Mouse (Mus musculus): ENCODE measurements around the gene Esrrg. TPM values are rescaled to one million over a fixed set of nuclear protein-coding genes. Genes with fewer than 3 reads are reported as not detected.
A peak's percentile ranks its signal among the peaks of the same experiment; 100 is the strongest.

Esrrg gene
- total and polyA plus RNA-seq, 3 experiments: 14.0 to 48.5 (median 45.2) TPM

DNA sequence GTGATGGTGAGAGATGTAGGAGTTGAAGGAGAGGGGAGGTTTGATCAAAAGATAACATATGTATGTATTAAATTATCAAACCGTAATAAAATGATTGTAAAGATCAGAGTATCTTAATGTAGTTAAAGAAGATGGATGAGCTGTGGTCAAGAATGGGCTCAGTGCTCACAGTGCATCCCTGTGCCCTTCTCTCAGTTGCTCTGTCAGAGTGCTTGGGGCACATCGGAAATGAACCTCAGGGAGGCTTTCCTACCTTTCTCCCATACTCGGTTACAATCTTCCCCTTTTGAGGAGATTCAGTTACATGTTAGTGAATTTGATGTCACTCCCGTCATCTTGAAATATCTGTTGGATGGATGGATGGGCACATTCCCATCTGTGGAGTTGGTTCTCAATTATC lies 359.8 kb downstream of the Esrrg start:
- H3K27me3 ChIP-seq (ENCODE audit: control insufficient read depth, insufficient read depth, low read length): no peaks in the 10 kb centered on the region
- no peak overlapping the region for H3K27ac ChIP-seq
- TF ChIP-seq POLR2A (IDR thresholded peaks at IDR 0.05; ENCODE audit: insufficient read depth, low read depth, low read length) (no peak), CTCF (IDR thresholded peaks at IDR 0.05) (no peak), EP300 (IDR thresholded peaks at IDR 0.05; ENCODE audit: insufficient read depth, low read depth, low read length) (no peak)
- H3K79me2 ChIP-seq (replicated peaks; ENCODE audit: control insufficient read depth, insufficient read depth, low read length): no peaks in the 10 kb centered on the region
- no peak for DNase-seq
- H3K4me1 ChIP-seq (ENCODE audit: control insufficient read depth, insufficient read depth, low read length): no peaks in the 10 kb centered on the region; the same call in 1 of the 2 replicates
- H3K4me3 ChIP-seq: no peak overlapping the region
- intact Hi-C loops (cut with DNase I): no loop called here
- 83% methylated on average over 4 of the region's 4 CpGs for WGBS
- H3K9ac ChIP-seq (ENCODE audit: low read depth, low read length): no peak overlapping the region
- no peaks in the 10 kb centered on the region; the same call in 1 of the 2 replicates for H3K36me3 ChIP-seq (ENCODE audit: control insufficient read depth, insufficient read depth, low read length)

DNA sequence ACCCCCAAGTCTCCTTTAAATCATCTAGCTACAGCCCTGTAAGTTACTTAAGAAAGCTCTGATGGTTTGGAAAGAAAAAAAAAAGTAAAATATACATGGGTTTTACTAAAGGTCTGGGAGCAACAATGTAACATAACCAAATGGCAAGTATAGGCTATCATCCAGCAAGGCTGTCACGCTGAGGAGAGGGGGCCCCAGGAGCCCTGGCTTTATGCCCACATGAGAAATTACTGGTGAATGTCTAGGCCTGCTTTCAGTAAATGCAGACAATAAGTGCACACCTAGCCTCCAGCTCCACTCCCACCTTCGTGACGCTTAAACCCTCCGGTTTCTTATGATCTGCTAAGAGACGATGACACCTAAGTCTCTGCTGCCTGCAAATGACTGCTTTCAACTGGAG lies 360.9 kb downstream of the Esrrg start:
- intact Hi-C loops (cut with DNase I): no loop called here
- Histone ChIP-seq H3K4me1 (ENCODE audit: control insufficient read depth, insufficient read depth, low read length) (no peaks in the 10 kb centered on the region; the same call in 1 of the 2 replicates), H3K4me3 (no peak overlapping the region), H3K36me3 (ENCODE audit: control insufficient read depth, insufficient read depth, low read length) (no peaks in the 10 kb centered on the region; the same call in 1 of the 2 replicates), H3K27ac (no peak overlapping the region), H3K27me3 (ENCODE audit: control insufficient read depth, insufficient read depth, low read length) (no peaks in the 10 kb centered on the region), H3K9ac (ENCODE audit: low read depth, low read length) (no peak overlapping the region), H3K79me2 (replicated peaks; ENCODE audit: control insufficient read depth, insufficient read depth, low read length) (no peaks in the 10 kb centered on the region)
- 86% methylated on average over 5 of the region's 5 CpGs for WGBS
- TF ChIP-seq CTCF (IDR thresholded peaks at IDR 0.05) (no peak), POLR2A (IDR thresholded peaks at IDR 0.05; ENCODE audit: insufficient read depth, low read depth, low read length) (no peak), EP300 (IDR thresholded peaks at IDR 0.05; ENCODE audit: insufficient read depth, low read depth, low read length) (no peak)
- no peak for DNase-seq

DNA sequence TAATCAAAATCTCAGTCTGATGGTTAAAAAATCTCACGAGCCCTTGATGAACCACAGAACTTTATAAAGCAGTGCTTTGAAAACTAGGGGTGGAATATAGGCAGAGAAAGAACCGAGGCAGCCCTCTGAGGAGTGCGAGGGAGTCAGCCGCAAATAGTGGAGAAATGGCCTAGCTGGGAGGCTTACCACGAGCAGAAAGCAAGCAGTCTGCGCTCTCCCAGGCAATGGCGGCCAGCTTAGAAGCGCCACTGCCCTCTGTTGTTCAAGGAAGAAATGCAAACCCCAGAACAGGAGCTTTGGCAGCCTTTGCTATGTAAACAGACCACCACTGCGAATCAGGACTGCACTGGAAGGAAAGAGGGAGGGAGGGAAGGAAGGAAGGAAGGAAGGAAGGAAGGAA lies 365.8 kb downstream of the Esrrg start:
- TF ChIP-seq POLR2A (IDR thresholded peaks at IDR 0.05; ENCODE audit: insufficient read depth, low read depth, low read length) (no peak), CTCF (IDR thresholded peaks at IDR 0.05) (peak; percentile 66)
- DNase-seq: peak in 1 of 2 experiments; percentile 14
- WGBS: 26% methylated on average over 9 of the region's 9 CpGs
- no peak overlapping the region for H3K9ac ChIP-seq (ENCODE audit: low read depth, low read length)
- no peaks in the 10 kb centered on the region for H3K79me2 ChIP-seq (replicated peaks; ENCODE audit: control insufficient read depth, insufficient read depth, low read length)
- no peak overlapping the region for H3K27ac ChIP-seq
- no peak overlapping the region for H3K4me3 ChIP-seq
- H3K4me1 ChIP-seq (ENCODE audit: control insufficient read depth, insufficient read depth, low read length): no peaks in the 10 kb centered on the region
- 0 out of 2 replicates have a peak, but pooled peaks cover 1% of the 10 kb centered on the region for H3K27me3 ChIP-seq (ENCODE audit: control insufficient read depth, insufficient read depth, low read length)
- intact Hi-C loops (cut with DNase I): loop anchor here (2.0 kb wide), 1 partner anchor 522 kb away; no protein-coding TSS in a partner anchor
- H3K36me3 ChIP-seq (ENCODE audit: control insufficient read depth, insufficient read depth, low read length): no peaks in the 10 kb centered on the region

DNA sequence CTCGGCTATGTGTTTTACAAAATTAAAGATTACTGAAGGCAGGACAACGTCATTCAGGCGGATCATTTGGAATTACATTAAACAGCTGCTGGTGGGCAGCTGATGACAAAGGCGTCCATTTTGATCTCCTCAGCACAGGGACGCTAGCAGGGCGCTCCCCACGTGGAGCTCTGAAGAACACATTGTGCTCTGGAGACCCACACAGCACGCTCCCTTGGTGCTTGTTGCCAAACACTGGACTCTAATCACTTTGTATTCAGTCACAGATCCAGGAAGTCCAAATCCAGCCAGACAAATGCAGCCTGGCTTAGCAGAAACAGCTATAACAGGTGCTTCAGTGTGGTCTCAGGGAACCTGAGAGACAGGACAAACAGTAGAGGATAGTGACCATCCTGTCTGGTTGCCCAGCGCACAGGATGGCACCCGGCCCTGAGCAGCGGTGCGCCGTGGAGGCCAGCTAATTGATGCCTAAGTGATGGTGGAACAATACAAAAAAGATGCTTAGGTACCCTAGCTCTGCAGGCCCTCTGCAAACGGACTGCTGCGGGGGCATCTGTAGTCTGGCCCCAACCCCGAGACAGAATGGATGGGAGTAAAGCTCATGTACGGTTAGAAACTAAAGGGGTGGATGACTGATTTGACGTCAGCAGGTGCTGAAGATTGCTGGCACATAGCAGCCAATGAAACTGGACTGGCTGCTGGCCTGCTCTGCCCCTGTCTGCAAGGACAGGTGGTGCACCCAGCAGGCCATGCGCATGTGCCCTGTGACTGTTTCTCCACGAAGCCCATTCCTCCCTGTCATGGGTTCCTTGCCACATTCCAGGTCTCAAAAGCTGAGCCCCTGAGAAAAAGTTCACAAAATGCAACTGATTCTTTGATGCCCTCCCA lies 367.1 kb downstream of the Esrrg start:
- no peak for DNase-seq
- Histone ChIP-seq H3K27ac (no peak overlapping the region), H3K36me3 (ENCODE audit: control insufficient read depth, insufficient read depth, low read length) (no peaks in the 10 kb centered on the region), H3K79me2 (replicated peaks; ENCODE audit: control insufficient read depth, insufficient read depth, low read length) (no peaks in the 10 kb centered on the region), H3K27me3 (ENCODE audit: control insufficient read depth, insufficient read depth, low read length) (0 out of 2 replicates have a peak, but pooled peaks cover 1% of the 10 kb centered on the region), H3K4me1 (ENCODE audit: control insufficient read depth, insufficient read depth, low read length) (no peaks in the 10 kb centered on the region; the same call in 1 of the 2 replicates), H3K9ac (ENCODE audit: low read depth, low read length) (no peak overlapping the region), H3K4me3 (no peak overlapping the region)
- WGBS: 79% methylated on average over 20 of the region's 20 CpGs
- TF ChIP-seq POLR2A (IDR thresholded peaks at IDR 0.05; ENCODE audit: insufficient read depth, low read depth, low read length): no peak
- peak; percentile 9; the same call in 1 of the 2 replicates for TF ChIP-seq CTCF (IDR thresholded peaks at IDR 0.05)
- intact Hi-C loops (cut with DNase I): loop anchor here (2.0 kb wide), 1 partner anchor 523 kb away; no protein-coding TSS in a partner anchor

DNA sequence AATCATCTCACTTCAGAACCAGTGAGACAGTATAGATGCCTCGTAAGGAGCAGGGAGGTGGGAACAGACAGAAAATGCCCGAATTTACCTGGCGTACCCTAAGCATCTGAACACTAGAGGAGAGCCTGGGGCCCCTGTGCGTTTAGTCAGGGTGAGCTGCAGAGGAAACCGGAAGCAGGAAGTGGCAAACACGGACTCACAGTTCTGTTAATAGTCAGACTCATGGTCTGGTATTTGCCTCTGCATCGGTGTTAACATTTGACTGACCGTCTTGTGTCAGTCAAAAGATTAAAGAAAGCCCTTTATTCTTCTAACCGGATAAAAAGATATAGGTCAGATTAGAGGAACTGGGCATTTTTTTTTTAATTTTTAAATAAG lies 367.8 kb downstream of the Esrrg start:
- H3K36me3 ChIP-seq (ENCODE audit: control insufficient read depth, insufficient read depth, low read length): no peaks in the 10 kb centered on the region; the same call in 1 of the 2 replicates
- H3K4me3 ChIP-seq: no peak overlapping the region
- no peaks in the 10 kb centered on the region; the same call in 1 of the 2 replicates for H3K4me1 ChIP-seq (ENCODE audit: control insufficient read depth, insufficient read depth, low read length)
- intact Hi-C loops (cut with DNase I): no loop called here
- H3K9ac ChIP-seq (ENCODE audit: low read depth, low read length): no peak overlapping the region
- 0 out of 2 replicates have a peak, but pooled peaks cover 1% of the 10 kb centered on the region for H3K27me3 ChIP-seq (ENCODE audit: control insufficient read depth, insufficient read depth, low read length)
- TF ChIP-seq CTCF (IDR thresholded peaks at IDR 0.05): no peak
- WGBS: 60% methylated on average over 9 of the region's 9 CpGs
- no peaks in the 10 kb centered on the region for H3K79me2 ChIP-seq (replicated peaks; ENCODE audit: control insufficient read depth, insufficient read depth, low read length)
- no peak overlapping the region for H3K27ac ChIP-seq
- no peak for DNase-seq

DNA sequence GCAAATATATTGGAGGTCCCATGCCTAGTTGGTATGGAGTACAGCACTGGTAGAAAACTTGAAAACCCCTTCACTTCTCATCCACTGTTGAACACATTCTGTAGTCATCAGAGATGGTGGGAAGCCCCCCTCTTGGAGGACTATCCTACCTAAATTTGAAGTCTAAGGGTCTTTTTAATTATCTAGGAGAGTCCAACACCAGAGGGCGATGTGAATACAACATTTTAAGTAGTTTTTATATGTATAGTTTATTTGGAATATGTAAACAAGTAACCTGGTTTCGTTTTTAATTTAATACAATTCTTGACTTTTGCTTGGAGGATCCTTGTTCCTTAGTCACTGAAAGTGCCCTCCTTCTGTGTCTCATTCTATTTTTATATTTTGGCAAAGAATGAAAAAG lies 372.4 kb downstream of the Esrrg start:
- intact Hi-C loops (cut with DNase I): no loop called here
- Histone ChIP-seq H3K4me3 (no peak overlapping the region), H3K4me1 (ENCODE audit: control insufficient read depth, insufficient read depth, low read length) (no peaks in the 10 kb centered on the region; the same call in 1 of the 2 replicates), H3K27ac (no peak overlapping the region), H3K79me2 (replicated peaks; ENCODE audit: control insufficient read depth, insufficient read depth, low read length) (no peaks in the 10 kb centered on the region), H3K36me3 (ENCODE audit: control insufficient read depth, insufficient read depth, low read length) (no peaks in the 10 kb centered on the region; the same call in 1 of the 2 replicates), H3K9ac (ENCODE audit: low read depth, low read length) (no peak overlapping the region), H3K27me3 (ENCODE audit: control insufficient read depth, insufficient read depth, low read length) (0 out of 2 replicates have a peak, but pooled peaks cover 1% of the 10 kb centered on the region)
- TF ChIP-seq EP300 (IDR thresholded peaks at IDR 0.05; ENCODE audit: insufficient read depth, low read depth, low read length): no peak
- peak; percentile 29; the same call in 1 of the 2 replicates for TF ChIP-seq CTCF (IDR thresholded peaks at IDR 0.05)
- DNase-seq: no peak
- WGBS: 60% methylated on average over 2 of the region's 2 CpGs
